ENCODE assay signal across 8 mouse cellular contexts in genomic region chr9:41375984-41376651, GRCm38 (mm10).
DNase-seq lines count a peak whose midpoint lies in the region; ATAC-seq and TF ChIP-seq lines count a peak whose summit lies in the region.

No protein-coding gene starts in this region.

- ATAC-seq in liver, embryonic 14.5 days (ENCODE audit: insufficient read depth), result no peak
- ATAC-seq in erythroid progenitor cell, adult 5-6 weeks (replicated peaks; ENCODE audit: low FRiP score, poor library complexity, severe bottlenecking), result no peak

- intact Hi-C loops in heart, adult 2 months (cut with DNase I), result loop anchor here (2.0 to 5.0 kb wide), 5 partner anchors 49 to 576 kb away; no protein-coding TSS in a partner anchor

- peak; percentile 14 for DNase-seq in kidney, postnatal 10 days
- no peak for DNase-seq in kidney, adult 8-10 months
- DNase-seq in embryonic facial prominence, embryonic 10.5 days (ENCODE audit: low spot score), result peak; percentile 58
- peak; percentile 62 to 68 for DNase-seq in heart, adult 2 months
- peak; percentile 73 for DNase-seq in layer of hippocampus, adult 11-12 months (ENCODE audit: low spot score)
- no peak for DNase-seq in liver, embryonic 14.5 days (ENCODE audit: low read depth in 3 of 3, low spot score in 3 of 3)
- peak; percentile 86 for DNase-seq in right cerebral cortex, postnatal 25 days

- peak; percentile 71; the same call in 1 of the 2 replicates for TF ChIP-seq EP300 in heart, adult 2 months (IDR thresholded peaks at IDR 0.05; ENCODE audit: insufficient read depth, low read depth, low read length)
- no peak for TF ChIP-seq EP300 in liver, embryonic 14.5 days (IDR thresholded peaks at IDR 0.05; ENCODE audit: low read depth)

- peak overlapping the region; percentile 92 for H3K27ac ChIP-seq in embryonic facial prominence, embryonic 10.5 days (replicated peaks)
- H3K27ac ChIP-seq in heart, adult 2 months, result peak overlapping the region; percentile 74
- H3K27ac ChIP-seq in liver, embryonic 14.5 days, result no peak overlapping the region

- H3K9ac ChIP-seq in heart, adult 2 months (ENCODE audit: low read depth, low read length), result peak overlapping the region; percentile 57
- H3K9ac ChIP-seq in liver, embryonic 14.5 days (replicated peaks), result no peak overlapping the region

- no peak for TF ChIP-seq CTCF in heart, adult 2 months (IDR thresholded peaks at IDR 0.05)
- no peak for TF ChIP-seq CTCF in liver, embryonic 14.5 days (IDR thresholded peaks at IDR 0.05; ENCODE audit: low read depth)

- H3K4me2 ChIP-seq in liver, embryonic 14.5 days (ENCODE audit: low read depth), result 0 out of 2 replicates have a peak overlapping the region, but pooled peaks have one; percentile 11

- H3K4me1 ChIP-seq in embryonic facial prominence, embryonic 10.5 days, result peaks cover 55% of the 10 kb centered on the region
- H3K4me1 ChIP-seq in heart, adult 2 months (ENCODE audit: control insufficient read depth, insufficient read depth, low read length), result peaks cover 3% of the 10 kb centered on the region
- no peaks in the 10 kb centered on the region for H3K4me1 ChIP-seq in liver, embryonic 14.5 days (replicated peaks; ENCODE audit: control insufficient read depth in 2 of 2, insufficient read depth in 2 of 2, low read length in 1 of 2)

- H3K9me3 ChIP-seq in embryonic facial prominence, embryonic 10.5 days, result no peaks in the 10 kb centered on the region
- H3K9me3 ChIP-seq in liver, embryonic 14.5 days (ENCODE audit: control insufficient read depth, low read length), result no peaks in the 10 kb centered on the region

- WGBS in embryonic facial prominence, embryonic 10.5 days, result 9% methylated on average over 24 of the region's 24 CpGs
- 7% methylated on average over 24 of the region's 24 CpGs for WGBS in heart, adult 2 months
- 12% methylated on average over 24 of the region's 24 CpGs for WGBS in liver, embryonic 14.5 days (ENCODE audit: insufficient replicate concordance)

- no peaks in the 10 kb centered on the region for H3K36me3 ChIP-seq in embryonic facial prominence, embryonic 10.5 days (replicated peaks)
- no peaks in the 10 kb centered on the region for H3K36me3 ChIP-seq in heart, adult 2 months (ENCODE audit: control insufficient read depth, insufficient read depth, low read length)
- H3K36me3 ChIP-seq in liver, embryonic 14.5 days (replicated peaks; ENCODE audit: control insufficient read depth, insufficient read depth, low read depth), result no peaks in the 10 kb centered on the region

- TF ChIP-seq POLR2A in heart, adult 2 months (IDR thresholded peaks at IDR 0.05; ENCODE audit: insufficient read depth, low read depth, low read length), result no peak

- no peaks in the 10 kb centered on the region for H3K27me3 ChIP-seq in embryonic facial prominence, embryonic 10.5 days (replicated peaks; ENCODE audit: low read depth, poor library complexity, severe bottlenecking)
- no peaks in the 10 kb centered on the region for H3K27me3 ChIP-seq in heart, adult 2 months (ENCODE audit: control insufficient read depth, insufficient read depth, low read length)
- H3K27me3 ChIP-seq in liver, embryonic 14.5 days (ENCODE audit: control insufficient read depth, insufficient read depth, low read length), result no peaks in the 10 kb centered on the region; the same call in 1 of the 2 replicates

- H3K79me2 ChIP-seq in heart, adult 2 months (replicated peaks; ENCODE audit: control insufficient read depth, insufficient read depth, low read length), result no peaks in the 10 kb centered on the region

- peak overlapping the region; percentile 54 for H3K4me3 ChIP-seq in embryonic facial prominence, embryonic 10.5 days
- H3K4me3 ChIP-seq in heart, adult 2 months, result peak overlapping the region; percentile 40
- H3K4me3 ChIP-seq in liver, embryonic 14.5 days (ENCODE audit: insufficient read depth in 1 of 2, low read depth in 2 of 2, low read length in 2 of 2), result no peak overlapping the region

Comparison
In these comparisons a context has a peak if more than half of its experiments do, and no peak if none do; other contexts are left out.
1. DNase-seq: peak in kidney, postnatal 10 days (single experiment), embryonic facial prominence, embryonic 10.5 days (single experiment), heart, adult 2 months (2 of 2), layer of hippocampus, adult 11-12 months (single experiment) and right cerebral cortex, postnatal 25 days (single experiment); none in kidney, adult 8-10 months (0 of 2) and liver, embryonic 14.5 days (0 of 3).
2. H3K4me3 ChIP-seq: peak in embryonic facial prominence, embryonic 10.5 days (single experiment) and heart, adult 2 months (single experiment); none in liver, embryonic 14.5 days (0 of 2).